Mouse (Mus musculus) heart, embryonic 10.5 days (tissue): ENCODE results near the gene Dop1b. TPM values are rescaled to one million over a fixed set of nuclear protein-coding genes. Genes with fewer than 3 reads are reported as not detected.

Experiments
- DNase-seq: peaks from one replicate; pipeline ENCODE4 v3.0.0-alpha.2; 2017; ENCODE audit warnings: low spot score
- H3K27ac ChIP-seq: fragments of 300-500 bp; sonication (generic); 2 replicates; pipeline ENCODE4 v1.5.1; 2016; ENCODE audit warnings: mild to moderate bottlenecking
- H3K27me3 ChIP-seq: fragments of 300-500 bp; sonication (generic); 2 replicates; pipeline ENCODE4 v1.6.1; 2016; ENCODE audit warnings: mild to moderate bottlenecking; ENCODE audit not compliant: poor library complexity, insufficient read depth, severe bottlenecking
- H3K36me3 ChIP-seq: fragments of 300-500 bp; sonication (generic); 2 replicates; pipeline ENCODE4 v1.6.1; 2016; ENCODE audit warnings: mild to moderate bottlenecking, moderate library complexity
- H3K4me1 ChIP-seq: fragments of 300-500 bp; sonication (generic); 2 replicates; pipeline ENCODE4 v1.6.1; 2016; ENCODE audit warnings: mild to moderate bottlenecking
- H3K4me3 ChIP-seq: fragments of 300-500 bp; sonication (generic); 2 replicates; pipeline ENCODE4 v1.5.1; 2016; ENCODE audit warnings: mild to moderate bottlenecking, moderate library complexity
- H3K9me3 ChIP-seq: fragments of 300-500 bp; sonication (generic); 2 replicates; pipeline ENCODE4 v1.6.1; 2016; ENCODE audit warnings: mild to moderate bottlenecking, moderate library complexity
- WGBS: fragments of 180-500 bp; shearing (Covaris S2); methylation state at CpG from one replicate; pipeline ENCODE4 v1.1.7; 2016; 5-methylcytosine and 5-hydroxymethylcytosine counted together
- polyA plus RNA-seq: library from polyadenylated mRNA; unstranded; fragments of >200 nt; fragmentation: Nextera tagmentation; extraction: Ambion mirVana; gene quantifications from 2 replicates; pipeline ENCODE4 v1.2.1, GENCODE M21; 2016

The Dop1b gene
- polyA plus RNA-seq, 1 experiment from 2014 or later, result 7.4 TPM

- H3K4me1 ChIP-seq, result peaks cover 12% of the 10 kb centered on the region
- H3K36me3 ChIP-seq, result no peaks in the 10 kb centered on the region
- DNase-seq, result no peak
- H3K9me3 ChIP-seq, result no peaks in the 10 kb centered on the region
- WGBS, result 79% methylated on average over 5 of the region's 5 CpGs
- no peak overlapping the region for H3K4me3 ChIP-seq
- 0 out of 2 replicates have a peak, but pooled peaks cover 4% of the 10 kb centered on the region for H3K27me3 ChIP-seq
- H3K27ac ChIP-seq, result no peak overlapping the region
Measured at GRCm38 (mm10) chr16:93721771-93722170, 10.1 kb downstream of the Dop1b start.

GRCm38 (mm10) chr16:93722476-93722875 is 10.8 kb downstream of the Dop1b start:
- Histone ChIP-seq H3K9me3 (no peaks in the 10 kb centered on the region), H3K36me3 (no peaks in the 10 kb centered on the region), H3K27ac (no peak overlapping the region), H3K27me3 (no peaks in the 10 kb centered on the region), H3K4me1 (peaks cover 5% of the 10 kb centered on the region), H3K4me3 (no peak overlapping the region)
- WGBS, result 61% methylated on average over 2 of the region's 2 CpGs
- DNase-seq, result no peak

- Histone ChIP-seq H3K36me3 (no peaks in the 10 kb centered on the region), H3K27me3 (peaks cover 11% of the 10 kb centered on the region; the same call in 1 of the 2 replicates), H3K4me1 (peaks cover 13% of the 10 kb centered on the region; the same call in 1 of the 2 replicates), H3K4me3 (no peak overlapping the region), H3K9me3 (no peaks in the 10 kb centered on the region), H3K27ac (no peak overlapping the region)
- DNase-seq, result no peak
- WGBS, result 64% methylated on average over 8 of the region's 8 CpGs
Measured at GRCm38 (mm10) chr16:93725417-93726144, 13.9 kb downstream of the Dop1b start.

- H3K9me3 ChIP-seq, result no peaks in the 10 kb centered on the region
- WGBS, result 90% methylated on average over 4 of the region's 4 CpGs
Measured at GRCm38 (mm10) chr16:93726186-93726585, 14.5 kb downstream of the Dop1b start.

GRCm38 (mm10) chr16:93728676-93729075 is 17.0 kb downstream of the Dop1b start:
- Histone ChIP-seq H3K27me3 (peaks cover 11% of the 10 kb centered on the region; the same call in 1 of the 2 replicates), H3K27ac (no peak overlapping the region), H3K4me1 (peaks cover 23% of the 10 kb centered on the region), H3K9me3 (no peaks in the 10 kb centered on the region), H3K4me3 (no peak overlapping the region), H3K36me3 (no peaks in the 10 kb centered on the region)
- no peak for DNase-seq
- WGBS, result 70% methylated on average over 9 of the region's 9 CpGs

More at GRCm38 (mm10) chr16:93726186-93726585, 14.5 kb downstream of the Dop1b start:
- H3K4me3 ChIP-seq, result no peak overlapping the region
- no peaks in the 10 kb centered on the region for H3K36me3 ChIP-seq
- H3K27ac ChIP-seq, result no peak overlapping the region
- DNase-seq, result no peak
- peaks cover 11% of the 10 kb centered on the region; the same call in 1 of the 2 replicates for H3K27me3 ChIP-seq
- peaks cover 18% of the 10 kb centered on the region for H3K4me1 ChIP-seq

- H3K4me3 ChIP-seq, result no peak overlapping the region
- H3K27me3 ChIP-seq, result peaks cover 11% of the 10 kb centered on the region; the same call in 1 of the 2 replicates
- DNase-seq, result no peak
- H3K9me3 ChIP-seq, result no peaks in the 10 kb centered on the region
- no peak overlapping the region for H3K27ac ChIP-seq
- 85% methylated on average over 23 of the region's 23 CpGs for WGBS
- H3K4me1 ChIP-seq, result peaks cover 31% of the 10 kb centered on the region
- H3K36me3 ChIP-seq, result no peaks in the 10 kb centered on the region
Measured at GRCm38 (mm10) chr16:93729801-93730721, 18.4 kb downstream of the Dop1b start.

- Histone ChIP-seq H3K36me3 (0 out of 2 replicates have a peak, but pooled peaks cover 2% of the 10 kb centered on the region), H3K27ac (no peak overlapping the region), H3K9me3 (no peaks in the 10 kb centered on the region), H3K27me3 (peaks cover 11% of the 10 kb centered on the region; the same call in 1 of the 2 replicates), H3K4me3 (no peak overlapping the region), H3K4me1 (peaks cover 31% of the 10 kb centered on the region)
- DNase-seq, result peak; percentile 82
- WGBS, result 60% methylated on average over 8 of the region's 8 CpGs
Measured at GRCm38 (mm10) chr16:93731310-93731709, 19.6 kb downstream of the Dop1b start.

- H3K4me1 ChIP-seq, result peaks cover 31% of the 10 kb centered on the region
- 84% methylated on average over 18 of the region's 18 CpGs for WGBS
- no peak overlapping the region for H3K4me3 ChIP-seq
- H3K27me3 ChIP-seq, result peaks cover 11% of the 10 kb centered on the region; the same call in 1 of the 2 replicates
- H3K27ac ChIP-seq, result no peak overlapping the region
- no peaks in the 10 kb centered on the region for H3K9me3 ChIP-seq
- 0 out of 2 replicates have a peak, but pooled peaks cover 2% of the 10 kb centered on the region for H3K36me3 ChIP-seq
- no peak for DNase-seq
Measured at GRCm38 (mm10) chr16:93732875-93733569, 21.3 kb downstream of the Dop1b start.

GRCm38 (mm10) chr16:93739251-93739650 is 27.5 kb downstream of the Dop1b start:
- Histone ChIP-seq H3K36me3 (0 out of 2 replicates have a peak, but pooled peaks cover 2% of the 10 kb centered on the region), H3K9me3 (no peaks in the 10 kb centered on the region), H3K4me1 (0 out of 2 replicates have a peak, but pooled peaks cover 4% of the 10 kb centered on the region), H3K27me3 (no peaks in the 10 kb centered on the region; the same call in 1 of the 2 replicates), H3K27ac (no peak overlapping the region), H3K4me3 (no peak overlapping the region)
- 92% methylated on average over 11 of the region's 11 CpGs for whole genome bisulfite sequencing
- no peak for DNase-seq

GRCm38 (mm10) chr16:93742903-93743302 is 31.2 kb downstream of the Dop1b start:
- no peak for DNase-seq
- WGBS, result 53% methylated on average over 1 of the region's 1 CpGs
- no peaks in the 10 kb centered on the region for H3K36me3 ChIP-seq
- H3K27me3 ChIP-seq, result no peaks in the 10 kb centered on the region; the same call in 1 of the 2 replicates
- H3K4me1 ChIP-seq, result peaks cover 11% of the 10 kb centered on the region
- H3K27ac ChIP-seq, result no peak overlapping the region
- no peak overlapping the region for H3K4me3 ChIP-seq
- H3K9me3 ChIP-seq, result no peaks in the 10 kb centered on the region

- no peaks in the 10 kb centered on the region for H3K27me3 ChIP-seq
- 51% methylated on average over 5 of the region's 5 CpGs for WGBS
- peaks cover 11% of the 10 kb centered on the region for H3K4me1 ChIP-seq
- no peak overlapping the region for H3K27ac ChIP-seq
- H3K36me3 ChIP-seq, result no peaks in the 10 kb centered on the region
- H3K9me3 ChIP-seq, result no peaks in the 10 kb centered on the region
- no peak overlapping the region for H3K4me3 ChIP-seq
- DNase-seq, result no peak
Measured at GRCm38 (mm10) chr16:93744049-93744490, 32.4 kb downstream of the Dop1b start.

GRCm38 (mm10) chr16:93744804-93745340 is 33.2 kb downstream of the Dop1b start:
- Histone ChIP-seq H3K9me3 (no peaks in the 10 kb centered on the region), H3K36me3 (no peaks in the 10 kb centered on the region), H3K4me3 (no peak overlapping the region), H3K27me3 (peaks cover 4% of the 10 kb centered on the region; the same call in 1 of the 2 replicates), H3K4me1 (peaks cover 11% of the 10 kb centered on the region), H3K27ac (no peak overlapping the region)
- peak; percentile 84 for DNase-seq
- 57% methylated on average over 10 of the region's 10 CpGs for WGBS
